Mouse (Mus musculus) ES-E14 (cell line): ENCODE measurements around the gene Gmip. TPM values are rescaled to one million over a fixed set of nuclear protein-coding genes. Genes with fewer than 3 reads are reported as not detected.

Experiments used
- DNase-seq: peaks from one replicate; pipeline ENCODE4 v3.0.0-alpha.2; 2013; ENCODE audit warnings: low read depth, low spot score
- H3K27ac ChIP-seq: 2 replicates; pipeline ENCODE4 v1.5.1; 2012; ENCODE audit warnings: low read depth, mild to moderate bottlenecking, low read length, moderate library complexity, mixed read lengths; ENCODE audit not compliant: poor library complexity, insufficient read depth, severe bottlenecking
- H3K36me3 ChIP-seq: 2 replicates; pipeline ENCODE4 v1.6.1; 2012; ENCODE audit warnings: mild to moderate bottlenecking, low read length, moderate library complexity, mixed read lengths; ENCODE audit not compliant: control insufficient read depth, poor library complexity, insufficient read depth, severe bottlenecking
- H3K4me1 ChIP-seq, 2 experiments: fragments of 150-350 bp in 1 of 2; sonication (generic) in 1 of 2; 2 replicates each; pipeline ENCODE4 v1.6.1; 2012; ENCODE audit warnings: low read length in 2 of 2, mild to moderate bottlenecking in 1 of 2, mixed read lengths in 1 of 2; ENCODE audit not compliant: control insufficient read depth in 2 of 2, insufficient read depth in 2 of 2, poor library complexity in 1 of 2
- H3K4me3 ChIP-seq, 2 experiments: fragments of 150-350 bp in 1 of 2; sonication (generic) in 1 of 2; 2 replicates each; pipeline ENCODE4 v1.5.1; 2012; ENCODE audit warnings: low read length in 2 of 2, low read depth in 1 of 2, mild to moderate bottlenecking in 1 of 2, mixed read lengths in 1 of 2; ENCODE audit not compliant: insufficient read depth in 1 of 2, poor library complexity in 1 of 2, severe bottlenecking in 1 of 2
- H3K9ac ChIP-seq: 2 replicates; pipeline ENCODE4 v1.6.1; 2012; ENCODE audit warnings: low read depth, mild to moderate bottlenecking, low read length, mixed read lengths; ENCODE audit not compliant: poor library complexity, insufficient read depth, severe bottlenecking
- H3K9me3 ChIP-seq: fragments of 150-350 bp; sonication (generic); 2 replicates; pipeline ENCODE4 v1.6.1; 2012; ENCODE audit warnings: low read depth, mild to moderate bottlenecking, low read length; ENCODE audit not compliant: control insufficient read depth, insufficient read depth
- CHD2 ChIP-seq: IDR thresholded peaks from 2 replicates; pipeline ENCODE4 v1.6.1; 2014; ENCODE audit warnings: mild to moderate bottlenecking, low read depth, low read length, inconsistent platforms
- HCFC1 ChIP-seq: IDR thresholded peaks from 2 replicates; pipeline ENCODE4 v1.6.1; 2012; ENCODE audit warnings: low read length, inconsistent platforms, borderline replicate concordance; ENCODE audit not compliant: insufficient read depth
- MAFK ChIP-seq: IDR thresholded peaks from 2 replicates; pipeline ENCODE4 v1.6.1; 2014; ENCODE audit warnings: mild to moderate bottlenecking, low read depth, low read length, inconsistent platforms; ENCODE audit not compliant: insufficient read depth
- ZC3H11A ChIP-seq: IDR thresholded peaks from 2 replicates; pipeline ENCODE4 v1.6.1; 2012; ENCODE audit warnings: low read depth, mild to moderate bottlenecking, inconsistent platforms, low read length, borderline replicate concordance
- ZNF384 ChIP-seq: IDR thresholded peaks from 2 replicates; pipeline ENCODE4 v1.6.1; 2012; ENCODE audit warnings: low read depth, low read length, inconsistent platforms
- in situ Hi-C, 2 experiments: fragments of 600-800 bp; cut with MboI; formaldehyde crosslinking; loops; one replicate each; pipeline ENCODE4 v1.15.1; 2025; ENCODE audit warnings: low sequenced_read_pairs in 2 of 2, inconsistent platforms in 1 of 2; ENCODE audit not compliant: unreplicated experiment in 2 of 2
- total RNA-seq: library from RNA; depleted of rRNA; stranded (reverse); fragments of 300-350 nt; gene quantifications from 2 replicates; pipeline ENCODE4 v1.2.3, GENCODE M21; 2012

Gene Gmip
- total RNA-seq, 1 experiment, result 5.9 TPM

- Histone ChIP-seq H3K4me3 (peak overlapping the region in 1 of 2 experiments; percentile 94; a peak in 2 of 4 replicates), H3K27ac (no peak overlapping the region), H3K9me3 (no peaks in the 10 kb centered on the region), H3K9ac (no peak overlapping the region), H3K36me3 (peaks cover 17% of the 10 kb centered on the region), H3K4me1 (peaks cover 4% of the 10 kb centered on the region in 2 experiments; a peak in 1 of 4 replicates)
- no peak for TF ChIP-seq HCFC1
- no peak for TF ChIP-seq CHD2
- no peak for TF ChIP-seq ZC3H11A
- TF ChIP-seq ZNF384, result no peak
- no peak for TF ChIP-seq MAFK
- in situ Hi-C loops, result no loop called here
- no peak for DNase-seq
Measured at GRCm38 (mm10) chr8:69789731-69790130, 18.7 kb upstream of the Gmip start.

GRCm38 (mm10) chr8:69790364-69790763, 18.1 kb upstream of the Gmip start:
- H3K9me3 ChIP-seq, result no peaks in the 10 kb centered on the region
- no peak for TF ChIP-seq MAFK
- no peak for TF ChIP-seq CHD2
- TF ChIP-seq ZNF384, result peak; percentile 63; the same call in 1 of the 2 replicates
- no peak for TF ChIP-seq ZC3H11A
- TF ChIP-seq HCFC1, result no peak
- peaks cover 4% of the 10 kb centered on the region in 2 experiments; a peak in 1 of 4 replicates for H3K4me1 ChIP-seq
- H3K36me3 ChIP-seq, result peaks cover 22% of the 10 kb centered on the region
- peak overlapping the region; percentile 57; the same call in 1 of the 2 replicates for H3K9ac ChIP-seq
- no peak for DNase-seq
- H3K4me3 ChIP-seq, result peak overlapping the region; percentile 93 to 94; a peak in 3 of 4 replicates
- H3K27ac ChIP-seq, result peak overlapping the region; percentile 82; the same call in 1 of the 2 replicates
- in situ Hi-C loops, result no loop called here

- Histone ChIP-seq H3K4me1 (peaks cover 4% of the 10 kb centered on the region in 2 experiments; a peak in 1 of 4 replicates), H3K36me3 (peaks cover 26% of the 10 kb centered on the region), H3K9me3 (no peaks in the 10 kb centered on the region), H3K27ac (peak within 1 kb of the TSS; percentile 82), H3K9ac (peak within 1 kb of the TSS; percentile 97), H3K4me3 (peak within 1 kb of the TSS; percentile 93 to 94)
- TF ChIP-seq HCFC1 (peak; percentile 71; the same call in 1 of the 2 replicates), ZC3H11A (no peak), CHD2 (no peak), MAFK (no peak), ZNF384 (no peak)
- in situ Hi-C loops, result no loop called here
- peak; percentile 83 for DNase-seq
Measured at GRCm38 (mm10) chr8:69790773-69791367, 17.6 kb upstream of the Gmip start, which contains the start of the genes Atp13a1 and Zfp866. Gene Atp13a1, plus strand, starts transcription at chr8:69791163. Gene Zfp866, minus strand, starts transcription at chr8:69791178.

- Histone ChIP-seq H3K36me3 (peaks cover 32% of the 10 kb centered on the region), H3K27ac (peak overlapping the region; percentile 82), H3K9me3 (no peaks in the 10 kb centered on the region), H3K9ac (peak overlapping the region; percentile 97), H3K4me3 (peak overlapping the region; percentile 93 to 94), H3K4me1 (peaks cover 4% of the 10 kb centered on the region in 2 experiments; a peak in 1 of 4 replicates)
- DNase-seq, result no peak
- no peak for TF ChIP-seq CHD2
- TF ChIP-seq HCFC1, result peak; percentile 8; the same call in 1 of the 2 replicates
- TF ChIP-seq ZNF384, result peak; percentile 53; the same call in 1 of the 2 replicates
- in situ Hi-C loops, result no loop called here
Measured at GRCm38 (mm10) chr8:69791415-69792068, 16.9 kb upstream of the Gmip start.
